Mouse (Mus musculus) spleen, adult 2 months (tissue): Measurements from ENCODE around the gene E030018B13Rik.

ENCODE experiments used
- CTCF ChIP-seq: fragments of 200-500 bp; IDR thresholded peaks from 2 replicates; pipeline ENCODE4 v1.5.1; 2011; ENCODE audit warnings: mild to moderate bottlenecking, inconsistent platforms; ENCODE audit not compliant: insufficient read depth, insufficient read length, insufficient replicate concordance; ENCODE audit errors: extremely low read depth
- POLR2A ChIP-seq: fragments of 200-500 bp; IDR thresholded peaks from 2 replicates; pipeline ENCODE4 v1.6.1; 2011; ENCODE audit warnings: low read depth, low read length, inconsistent platforms

DNA sequence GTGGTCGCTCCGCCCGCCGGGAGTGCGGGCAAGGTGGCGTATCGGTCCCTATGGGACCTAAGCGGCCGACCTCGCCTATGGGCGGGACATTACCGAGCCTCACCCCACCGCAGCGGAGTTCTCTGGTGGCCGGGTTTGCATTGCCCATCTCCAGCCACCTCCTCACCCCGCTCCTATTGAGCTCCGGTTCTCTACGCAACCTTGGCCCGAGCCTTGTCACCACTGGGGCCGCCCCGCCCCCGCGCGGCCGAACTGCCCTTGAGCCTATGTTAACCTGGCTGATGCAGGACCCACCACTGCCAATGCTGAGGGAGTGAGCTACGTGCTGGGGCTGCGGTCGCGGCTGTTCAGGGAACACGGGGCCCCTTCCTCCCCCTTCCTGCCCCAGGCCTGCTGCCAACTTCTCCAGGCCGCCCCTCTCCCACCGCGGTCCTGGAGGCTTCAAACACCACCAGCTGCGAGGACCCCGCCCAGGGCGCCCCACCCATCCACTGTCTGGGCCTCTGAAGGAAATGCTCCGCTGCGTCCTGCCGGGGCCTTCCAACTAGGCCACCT lies 22.8 kb downstream of the E030018B13Rik start:
- TF ChIP-seq POLR2A: no peak; the same call in 1 of the 2 replicates
- peak; percentile 14; the same call in 1 of the 2 replicates for TF ChIP-seq CTCF
